Mouse (Mus musculus): Measurements from ENCODE around the gene Fgfr2.

The Fgfr2 gene

GRCm38 (mm10) chr7:132888518-132889249 lies 234.5 kb downstream of the Fgfr2 start:
- no peak for DNase-seq (ENCODE audit: low read depth, low spot score)

- DNase-seq (ENCODE audit: low read depth, low spot score): no peak
These were observed 235.1 kb downstream of the Fgfr2 start for GRCm38 (mm10) chr7:132888052-132888451.

- no peak for DNase-seq (ENCODE audit: low read depth, low spot score)
These were observed 235.9 kb downstream of the Fgfr2 start for GRCm38 (mm10) chr7:132887019-132887804.

- no peak for DNase-seq (ENCODE audit: low read depth, low spot score)
These were observed 239.1 kb downstream of the Fgfr2 start for GRCm38 (mm10) chr7:132884031-132884430.

GRCm38 (mm10) chr7:132882343-132882742 lies 240.8 kb downstream of the Fgfr2 start:
- DNase-seq (ENCODE audit: low read depth, low spot score): peak; percentile 55

DNA sequence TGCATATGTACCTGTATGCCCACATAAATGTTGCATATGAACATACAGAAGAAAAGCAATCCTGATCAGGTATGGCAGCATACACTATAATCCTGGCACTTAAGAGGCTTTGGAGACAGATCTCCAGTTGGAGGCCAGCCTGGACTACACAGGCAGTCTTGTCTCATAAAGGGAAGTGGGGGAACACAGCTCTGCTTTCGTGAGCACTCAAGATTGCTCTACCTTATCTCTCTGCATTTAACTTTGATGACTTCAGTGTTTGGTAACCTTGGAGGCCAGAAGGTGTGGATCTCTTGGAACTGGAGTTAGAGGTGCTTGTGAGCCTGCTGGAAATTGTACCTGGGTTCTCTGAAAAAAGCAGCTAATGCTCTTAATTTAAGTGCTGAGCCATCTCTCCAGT lies 242.9 kb downstream of the Fgfr2 start:
- DNase-seq (ENCODE audit: low read depth, low spot score): no peak

DNA sequence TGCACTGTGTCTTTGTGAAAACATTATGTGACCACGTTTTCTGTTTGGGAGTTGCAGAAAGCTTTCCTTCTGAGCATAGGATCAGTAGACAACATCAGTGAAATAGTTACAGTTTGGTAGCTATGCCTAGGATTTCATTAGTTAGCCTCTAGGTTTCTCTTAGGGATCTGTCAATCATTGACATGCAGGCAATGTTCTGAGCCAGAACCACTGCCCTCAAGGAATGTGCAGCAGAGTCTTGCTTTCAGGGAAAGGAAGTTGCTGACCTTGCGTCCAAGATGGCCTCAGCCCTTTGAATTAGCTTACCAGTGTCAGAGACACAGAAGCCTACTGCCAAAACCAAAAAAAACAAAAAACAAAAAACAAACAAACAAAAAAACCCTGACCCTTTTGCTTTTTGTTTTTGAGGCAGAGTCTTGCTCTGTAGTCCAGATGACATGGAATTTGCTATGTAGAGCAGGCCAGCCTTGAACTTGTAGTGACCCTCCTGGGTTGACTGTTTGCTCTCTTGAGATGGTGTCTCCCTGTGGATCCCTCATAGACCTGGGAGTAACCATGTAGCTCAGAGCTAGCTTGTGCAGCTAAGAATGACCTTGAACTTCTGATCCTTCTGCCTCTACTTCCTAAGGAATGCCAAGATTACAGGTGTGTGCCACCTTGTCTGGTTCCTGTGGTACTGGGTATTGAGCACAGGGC lies 247.6 kb downstream of the Fgfr2 start:
- no peak for DNase-seq (ENCODE audit: low read depth, low spot score)

DNA sequence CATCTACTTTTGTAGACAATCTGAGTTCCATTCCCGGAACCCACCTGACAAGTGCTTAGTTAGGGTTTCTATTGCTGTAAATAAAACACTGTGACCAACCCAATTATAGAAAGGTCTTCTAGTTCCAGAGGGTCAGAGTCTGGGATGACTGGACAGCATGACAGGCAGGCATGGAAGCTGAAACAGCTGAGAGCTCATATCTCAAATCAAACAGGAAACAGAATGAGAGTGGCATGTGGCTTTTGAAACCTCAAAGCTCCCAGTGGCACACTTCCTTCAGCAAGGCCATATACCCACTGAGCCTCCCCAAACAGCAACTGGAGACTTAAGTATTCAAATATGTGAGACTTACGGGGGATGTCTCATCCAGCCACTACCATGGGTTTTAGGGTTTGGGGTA lies 250.1 kb downstream of the Fgfr2 start:
- DNase-seq (ENCODE audit: low read depth, low spot score): no peak

DNA sequence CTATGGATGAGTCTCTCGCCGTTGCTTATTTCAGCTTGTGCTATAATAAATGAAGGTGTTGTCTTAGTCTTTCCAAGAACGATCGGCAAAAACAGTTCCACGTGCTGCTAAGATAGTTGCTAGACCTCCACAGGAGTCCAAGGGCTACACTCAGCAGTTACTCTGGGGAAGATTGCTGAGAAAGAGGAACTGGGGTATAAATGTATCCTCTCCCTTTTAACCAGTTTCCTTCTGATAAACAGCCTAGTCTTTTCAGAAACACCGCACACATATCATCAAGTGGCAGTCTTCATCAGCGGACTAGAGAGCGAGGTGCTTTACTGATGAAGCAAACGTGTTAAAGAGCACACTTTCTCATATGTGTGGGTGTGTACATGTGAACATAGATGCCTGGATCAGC lies 256.8 kb downstream of the Fgfr2 start:
- DNase-seq (ENCODE audit: low read depth, low spot score): no peak

DNA sequence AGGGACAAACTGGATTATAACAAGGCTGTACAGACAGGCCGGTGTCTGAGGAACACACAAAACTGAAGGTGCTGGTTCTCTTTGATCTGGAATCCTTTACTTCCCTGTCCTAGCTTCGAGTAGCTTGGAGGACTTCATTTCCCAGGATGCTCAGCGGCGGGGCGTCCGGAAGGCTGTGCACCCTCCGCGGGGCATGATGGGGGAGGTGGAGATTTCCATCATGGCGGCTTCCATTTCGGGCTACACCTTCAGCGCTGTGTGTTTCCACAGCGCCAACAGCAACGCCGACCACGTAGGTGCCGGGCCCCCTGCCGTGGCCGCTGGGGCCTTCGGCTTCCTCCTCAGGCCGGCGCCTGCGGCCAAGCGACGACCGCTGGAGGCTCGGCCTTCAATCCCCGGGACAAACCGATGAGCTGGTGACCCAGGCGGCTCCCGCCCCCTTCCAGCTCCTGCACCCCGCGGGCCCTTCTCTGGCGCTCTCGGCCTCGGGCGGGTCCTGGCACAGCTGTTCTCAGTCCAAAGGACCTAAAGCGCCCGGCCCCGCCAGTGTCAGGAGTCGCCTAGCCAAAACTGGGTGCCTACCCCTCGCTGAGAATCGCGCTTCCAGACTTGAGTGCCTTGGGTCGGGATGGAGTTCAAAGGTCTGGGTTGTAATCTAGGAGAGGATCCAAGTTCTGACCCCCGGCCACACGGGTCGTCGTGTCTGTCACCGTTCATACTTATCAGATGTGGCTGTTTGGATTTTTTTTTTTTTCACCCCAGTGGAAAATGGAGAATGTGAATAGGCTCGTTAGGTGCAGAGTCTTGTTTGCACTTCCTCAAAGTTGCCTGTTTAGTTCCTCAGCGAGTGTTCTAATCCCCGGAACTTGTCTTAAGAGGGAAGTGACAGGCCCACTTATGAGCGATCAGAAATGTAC lies 263.9 kb downstream of the Fgfr2 start, which contains the start of gene Abraxas2:
TSS of gene Abraxas2 (plus strand) at position 184 of the 917 bp plus-strand sequence.
- DNase-seq (ENCODE audit: low read depth, low spot score): peak; percentile 88

GRCm38 (mm10) chr7:132858043-132858608 lies 265.0 kb downstream of the Fgfr2 start:
- DNase-seq (ENCODE audit: low read depth, low spot score): peak; percentile 42

DNA sequence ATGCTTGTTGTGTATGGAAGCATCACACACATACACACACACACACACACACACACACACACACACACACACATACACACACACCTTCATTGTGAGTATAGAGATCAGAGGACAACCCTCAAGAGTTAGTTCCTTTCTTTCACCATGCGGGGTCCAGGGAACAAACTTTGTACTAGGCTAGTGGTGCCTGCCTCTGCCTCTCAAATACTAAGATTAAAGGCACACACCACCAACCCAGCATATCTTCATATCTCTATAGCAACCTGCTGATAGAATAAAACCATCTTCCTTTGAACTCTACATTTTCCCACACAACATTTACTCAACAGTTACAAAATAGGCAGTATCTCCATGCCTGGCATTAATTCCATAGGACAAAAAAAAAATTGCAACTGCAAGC lies 267.1 kb downstream of the Fgfr2 start:
- DNase-seq (ENCODE audit: low read depth, low spot score): no peak

GRCm38 (mm10) chr7:132853946-132854345 lies 269.2 kb downstream of the Fgfr2 start:
- DNase-seq (ENCODE audit: low read depth, low spot score): no peak

DNA sequence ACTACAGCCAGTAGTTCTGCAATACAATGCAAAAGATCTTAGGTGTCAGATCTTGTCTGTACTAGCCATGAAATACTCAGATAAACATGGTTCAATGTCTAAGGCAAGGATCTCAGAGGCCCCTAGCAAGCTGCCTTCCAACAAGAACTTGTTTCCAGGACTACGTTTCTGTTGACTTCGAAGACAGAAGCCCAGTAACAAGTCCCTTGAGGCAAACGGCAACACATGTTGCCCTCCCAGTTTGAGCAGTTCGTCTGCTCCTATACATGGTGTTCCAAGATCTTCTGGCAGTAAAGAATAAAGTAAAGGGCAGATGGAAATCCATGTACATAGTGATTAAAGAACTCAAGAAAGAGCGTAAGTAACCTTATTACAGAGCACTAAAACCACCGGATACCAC lies 269.8 kb downstream of the Fgfr2 start:
- no peak for DNase-seq (ENCODE audit: low read depth, low spot score)

- DNase-seq (ENCODE audit: low read depth, low spot score): peak; percentile 78
These were observed 270.8 kb downstream of the Fgfr2 start, which contains the start of gene Eef1akmt2 for GRCm38 (mm10) chr7:132852173-132852844. TSS of gene Eef1akmt2 (minus strand) at chr7:132852673.

DNA sequence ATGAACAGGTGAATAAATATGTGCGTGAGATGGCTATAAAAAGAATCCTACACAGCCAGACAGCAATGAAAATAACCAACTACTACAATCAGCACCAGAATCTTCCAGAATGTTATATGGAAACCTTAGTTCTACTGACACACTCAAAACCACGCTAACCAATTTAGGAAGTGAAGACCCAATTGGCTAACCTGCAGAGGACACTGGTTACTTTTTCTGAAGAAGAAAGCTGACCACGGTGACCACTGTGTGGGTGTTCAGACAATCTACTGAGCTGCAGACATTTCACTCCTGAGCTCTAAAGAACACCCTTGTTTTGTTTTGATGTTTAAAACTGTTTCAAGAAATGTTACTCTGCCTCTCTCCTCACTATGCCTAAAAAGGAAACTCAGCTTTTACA lies 280.0 kb downstream of the Fgfr2 start:
- no peak for DNase-seq (ENCODE audit: low read depth, low spot score)

- peak; percentile 48 for DNase-seq (ENCODE audit: low read depth, low spot score)
These were observed 280.7 kb downstream of the Fgfr2 start for GRCm38 (mm10) chr7:132842455-132842854.

DNA sequence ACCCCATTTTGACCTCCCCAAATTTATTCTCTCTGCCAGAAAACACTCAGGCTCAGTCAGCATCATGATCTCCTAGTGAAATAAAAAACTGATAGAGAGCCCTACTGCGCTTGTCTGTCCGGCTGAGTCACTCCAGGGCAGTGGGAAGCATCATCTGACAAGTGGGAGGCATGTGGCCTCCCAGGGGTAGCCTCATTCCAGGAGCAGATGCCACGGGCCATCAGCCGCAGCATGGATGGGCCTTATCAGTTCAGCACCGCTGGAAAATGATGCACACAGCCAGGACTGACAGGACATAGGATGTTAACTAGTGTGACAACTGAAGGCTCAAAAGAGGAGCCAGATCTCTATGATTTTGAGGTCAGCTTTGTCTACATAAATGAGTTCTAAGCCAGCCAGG lies 281.9 kb downstream of the Fgfr2 start:
- DNase-seq (ENCODE audit: low read depth, low spot score): peak; percentile 44

DNA sequence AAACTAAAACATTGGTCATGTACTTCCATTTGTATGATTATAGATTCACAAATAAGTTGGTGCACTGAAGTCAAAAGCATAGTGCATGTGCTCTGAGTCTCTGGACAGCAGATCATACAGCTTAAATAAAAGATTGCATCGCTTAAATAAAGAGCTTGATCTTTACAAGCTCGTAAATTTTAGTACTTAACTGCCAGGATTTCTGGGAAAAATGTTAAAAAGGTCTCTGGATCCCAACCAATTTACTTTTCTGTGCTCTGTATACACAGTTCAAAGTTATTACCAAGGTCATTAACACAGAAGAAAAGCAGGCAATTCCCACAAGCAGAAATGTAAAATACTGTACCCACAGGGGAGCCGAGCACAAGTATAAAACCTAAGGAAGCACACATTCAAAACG lies 292.2 kb downstream of the Fgfr2 start:
- no peak for DNase-seq (ENCODE audit: low read depth, low spot score)

- peak; percentile 77 for DNase-seq (ENCODE audit: low read depth, low spot score)
These were observed 298.7 kb downstream of the Fgfr2 start for GRCm38 (mm10) chr7:132824346-132825022.
